Mouse (Mus musculus): Measurements from ENCODE around the gene Lcat. TPM values are rescaled to one million over a fixed set of nuclear protein-coding genes. Genes with fewer than 3 reads are reported as not detected.

Lcat gene
- polyA plus RNA-seq, 1 experiment from 2014 or later: 1.3 TPM

DNA sequence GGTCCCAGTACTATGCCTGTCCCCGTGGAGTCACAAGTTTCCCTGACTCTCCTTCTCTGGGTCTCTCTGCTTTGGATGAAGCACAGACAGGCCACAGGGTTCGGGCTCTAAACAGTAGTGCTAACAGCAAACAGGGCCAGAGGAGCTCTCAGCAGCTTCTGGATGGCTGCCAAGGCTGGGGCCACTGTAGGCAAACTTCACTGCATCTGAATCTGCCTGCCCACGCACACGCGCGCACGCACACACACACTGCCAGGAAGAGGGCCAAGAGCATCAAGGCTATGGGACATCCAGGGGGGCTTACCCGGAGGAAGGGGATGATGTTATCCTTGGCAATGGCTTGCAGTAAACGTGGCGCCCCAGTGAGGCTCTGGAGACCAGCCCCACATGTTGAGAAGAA, 6.2 kb upstream of the Lcat start:
- CTCF ChIA-PET: interaction anchor here (1.4 kb wide), 1 partner anchor 19 kb away, joined by 3 read pairs; no protein-coding TSS in a partner anchor
- POLR2A ChIA-PET: no interaction called here
- no peak for ATAC-seq
- no peak for TF ChIP-seq CTCF (IDR thresholded peaks at IDR 0.05)
- H3K27me3 ChIP-seq: no peaks in the 10 kb centered on the region
- DNase-seq (ENCODE audit: low read depth, low spot score): no peak
- in situ Hi-C loops (cut with MboI; ENCODE audit: low pct_unique_long_range_greater_than_20kb): no loop called here

DNA sequence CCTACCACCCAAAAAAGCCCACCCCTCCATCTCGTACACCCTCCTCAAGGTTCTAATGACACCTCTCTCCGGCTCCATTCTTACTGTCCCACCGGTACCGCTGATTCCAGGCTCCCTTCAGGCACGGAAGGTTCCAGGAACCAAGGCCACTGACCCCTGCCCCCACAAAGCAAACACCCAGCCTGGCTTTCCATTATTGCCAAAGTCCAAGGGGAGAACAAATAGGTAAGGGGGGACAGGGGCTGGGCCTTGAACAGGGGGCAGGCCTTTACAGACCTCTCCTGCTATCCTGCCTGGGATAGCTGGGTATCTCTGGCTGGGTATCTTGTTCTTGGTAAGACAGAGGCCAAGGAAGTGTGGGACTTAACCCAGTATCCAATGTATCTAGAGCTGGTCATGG, 640 bp downstream of the Lcat start:
- no peak for TF ChIP-seq CTCF (IDR thresholded peaks at IDR 0.05)
- ChIA-PET CTCF (interaction anchor here (1.3 kb wide), 1 partner anchor 13 kb away, joined by 4 read pairs; no protein-coding TSS in a partner anchor), POLR2A (no interaction called here)
- H3K27me3 ChIP-seq: no peaks in the 10 kb centered on the region
- in situ Hi-C loops (cut with MboI; ENCODE audit: low pct_unique_long_range_greater_than_20kb): no loop called here
- ATAC-seq (no peak), DNase-seq (ENCODE audit: low read depth, low spot score) (no peak)

DNA sequence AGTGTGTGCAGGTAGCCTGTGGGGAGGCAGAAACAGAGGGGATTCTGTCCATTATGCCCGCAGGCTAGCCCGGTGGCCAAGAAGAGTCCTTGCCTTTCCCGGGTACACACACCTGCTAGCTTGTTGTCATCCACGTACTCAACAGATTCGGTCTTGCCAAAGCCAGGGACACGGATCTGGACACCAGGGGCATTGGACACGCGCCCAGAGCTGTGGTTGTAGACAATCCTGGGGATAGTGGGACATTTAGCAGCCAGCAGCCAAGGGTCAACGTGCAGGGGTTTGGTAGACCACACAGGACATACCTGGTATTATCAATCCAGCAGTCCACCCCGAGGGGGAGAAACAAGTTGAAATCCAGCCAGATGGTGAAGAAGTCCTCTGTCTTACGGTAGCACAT, 1.2 kb downstream of the Lcat start:
- ATAC-seq (no peak), DNase-seq (ENCODE audit: low read depth, low spot score) (no peak)
- in situ Hi-C loops (cut with MboI; ENCODE audit: low pct_unique_long_range_greater_than_20kb): no loop called here
- no peaks in the 10 kb centered on the region for H3K27me3 ChIP-seq
- TF ChIP-seq CTCF (IDR thresholded peaks at IDR 0.05): no peak
- ChIA-PET POLR2A (no interaction called here), CTCF (interaction anchor here (1.3 kb wide), 1 partner anchor 13 kb away, joined by 4 read pairs; no protein-coding TSS in a partner anchor)

DNA sequence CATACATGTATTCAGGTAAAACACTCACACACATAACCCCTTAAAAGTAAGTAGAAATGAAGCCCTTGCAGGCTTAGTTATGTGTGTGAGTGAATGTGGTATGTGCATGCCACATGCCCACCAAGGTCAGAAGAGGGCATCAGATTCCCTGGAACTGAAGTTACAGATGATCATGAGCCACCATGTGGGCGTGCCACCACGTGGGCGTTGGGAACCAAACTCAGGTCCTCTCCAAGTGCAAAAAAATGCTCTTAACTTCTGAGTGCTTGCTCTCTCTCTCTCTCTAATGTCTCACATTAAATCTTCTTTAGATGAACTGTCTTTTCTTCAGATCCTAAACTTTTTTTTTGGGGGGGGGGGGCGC, 4.9 kb downstream of the Lcat start, which contains the start of gene Psmb10:
Gene Psmb10, minus strand, starts transcription at position 139 of the 364 bp plus-strand sequence.
- no peak for TF ChIP-seq CTCF (IDR thresholded peaks at IDR 0.05)
- in situ Hi-C loops (cut with MboI; ENCODE audit: low pct_unique_long_range_greater_than_20kb): loop anchor here (5.0 to 10.0 kb wide), 2 partner anchors 106 to 223 kb away; no protein-coding TSS in a partner anchor
- DNase-seq (ENCODE audit: low read depth, low spot score): no peak
- ChIA-PET CTCF (interaction anchor here (0.6 to 1.0 kb wide), 3 partner anchors 9 to 26 kb away, joined by 3 read pairs; no protein-coding TSS in a partner anchor), POLR2A (interaction anchor here (0.6 to 1.0 kb wide), 5 partner anchors 9 to 341 kb away, joined by 3 to 6 read pairs (median 3); no protein-coding TSS in a partner anchor)
- no peak for ATAC-seq
- no peaks in the 10 kb centered on the region for H3K27me3 ChIP-seq

DNA sequence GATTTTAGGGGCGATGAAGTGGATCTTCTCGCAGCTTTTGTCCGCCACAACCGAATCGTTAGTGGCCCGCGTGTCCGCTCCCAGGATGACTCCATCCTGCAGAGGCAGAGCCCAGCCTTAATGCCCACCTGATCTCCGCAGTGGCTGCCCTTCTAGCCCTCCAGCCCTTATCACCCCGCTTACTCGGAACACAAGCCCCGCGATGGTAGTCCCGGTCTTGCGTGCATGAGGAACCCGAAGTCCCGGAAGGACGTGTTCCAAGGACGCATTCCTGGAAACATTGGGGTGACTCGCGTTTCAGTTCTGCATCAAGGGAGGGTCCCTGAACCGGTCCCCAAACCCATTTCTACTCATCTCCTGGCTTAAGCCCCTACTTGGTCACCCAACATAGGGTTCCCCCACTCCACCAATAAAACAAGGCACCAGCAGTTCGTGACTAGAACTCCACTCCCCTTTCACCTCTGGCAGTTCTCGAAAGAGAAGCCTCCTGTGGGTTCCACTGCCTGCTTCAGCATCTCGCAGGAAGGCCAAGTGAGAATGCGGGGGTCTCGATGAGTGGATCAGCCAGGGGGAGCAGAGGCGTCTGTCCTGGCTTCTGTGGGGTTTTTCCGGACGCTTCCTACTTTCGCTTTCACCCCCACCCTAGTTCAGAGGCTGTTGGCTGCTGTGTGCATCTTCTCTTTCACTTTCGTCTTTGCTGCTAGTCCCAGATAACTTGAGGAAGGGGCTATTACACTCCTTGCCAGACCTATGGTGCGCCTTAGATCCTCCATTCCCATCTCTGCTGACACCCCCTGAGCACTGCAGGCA, 5.5 kb downstream of the Lcat start:
- ATAC-seq: peak; percentile 2
- no peak for TF ChIP-seq CTCF (IDR thresholded peaks at IDR 0.05)
- no peaks in the 10 kb centered on the region for H3K27me3 ChIP-seq
- ChIA-PET POLR2A (interaction anchor here (0.5 to 1.2 kb wide), 4 partner anchors 8 to 107 kb away, joined by 3 to 4 read pairs (median 3); no protein-coding TSS in a partner anchor), CTCF (interaction anchor here (0.6 to 1.0 kb wide), 2 partner anchors 10 to 21 kb away, joined by 3 read pairs; no protein-coding TSS in a partner anchor)
- in situ Hi-C loops (cut with MboI; ENCODE audit: low pct_unique_long_range_greater_than_20kb): loop anchor here (5.0 to 10.0 kb wide), 2 partner anchors 105 to 223 kb away; no protein-coding TSS in a partner anchor
- no peak for DNase-seq (ENCODE audit: low read depth, low spot score)

DNA sequence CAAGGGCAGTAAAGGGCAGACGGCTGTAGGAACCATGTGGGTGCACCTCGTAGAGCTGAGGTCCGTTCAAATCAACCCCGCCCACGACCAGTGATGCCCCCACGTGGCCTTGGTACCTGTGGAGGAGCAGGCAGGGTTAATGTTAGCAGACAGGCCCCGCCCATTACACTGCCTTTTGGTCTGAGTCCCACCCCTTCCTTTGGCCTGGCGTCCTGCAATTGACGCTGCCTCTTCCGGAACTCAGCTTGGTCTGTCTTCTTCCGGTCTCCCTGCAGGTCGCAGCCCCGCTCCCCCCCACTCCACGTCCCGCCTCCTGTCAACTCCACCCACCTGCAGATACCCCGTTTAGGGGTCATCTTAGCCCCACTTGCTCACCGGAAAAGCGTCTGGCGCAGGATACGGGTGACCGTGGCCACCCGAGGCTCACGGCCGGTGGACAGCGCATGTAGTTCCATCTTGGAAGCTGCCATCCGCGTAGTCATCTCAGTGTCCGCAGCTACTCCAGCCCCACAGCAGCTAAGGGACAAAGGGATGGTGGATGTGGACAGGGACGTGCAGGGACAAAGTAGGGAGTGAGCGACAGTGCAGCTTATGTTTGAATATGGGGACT, 6.2 kb downstream of the Lcat start:
- CTCF ChIA-PET: interaction anchor here (1.5 kb wide), 1 partner anchor 22 kb away, joined by 3 read pairs; no protein-coding TSS in a partner anchor
- no peak for TF ChIP-seq CTCF (IDR thresholded peaks at IDR 0.05)
- DNase-seq (ENCODE audit: low read depth, low spot score): peak; percentile 69
- in situ Hi-C loops (cut with MboI; ENCODE audit: low pct_unique_long_range_greater_than_20kb): loop anchor here (5.0 to 10.0 kb wide), 2 partner anchors 105 to 222 kb away; no protein-coding TSS in a partner anchor
- POLR2A ChIA-PET: interaction anchor here (0.5 to 1.2 kb wide), 5 partner anchors 9 to 108 kb away, joined by 3 to 4 read pairs (median 3); no protein-coding TSS in a partner anchor
- peak; percentile 77 for ATAC-seq
- H3K27me3 ChIP-seq: no peaks in the 10 kb centered on the region

DNA sequence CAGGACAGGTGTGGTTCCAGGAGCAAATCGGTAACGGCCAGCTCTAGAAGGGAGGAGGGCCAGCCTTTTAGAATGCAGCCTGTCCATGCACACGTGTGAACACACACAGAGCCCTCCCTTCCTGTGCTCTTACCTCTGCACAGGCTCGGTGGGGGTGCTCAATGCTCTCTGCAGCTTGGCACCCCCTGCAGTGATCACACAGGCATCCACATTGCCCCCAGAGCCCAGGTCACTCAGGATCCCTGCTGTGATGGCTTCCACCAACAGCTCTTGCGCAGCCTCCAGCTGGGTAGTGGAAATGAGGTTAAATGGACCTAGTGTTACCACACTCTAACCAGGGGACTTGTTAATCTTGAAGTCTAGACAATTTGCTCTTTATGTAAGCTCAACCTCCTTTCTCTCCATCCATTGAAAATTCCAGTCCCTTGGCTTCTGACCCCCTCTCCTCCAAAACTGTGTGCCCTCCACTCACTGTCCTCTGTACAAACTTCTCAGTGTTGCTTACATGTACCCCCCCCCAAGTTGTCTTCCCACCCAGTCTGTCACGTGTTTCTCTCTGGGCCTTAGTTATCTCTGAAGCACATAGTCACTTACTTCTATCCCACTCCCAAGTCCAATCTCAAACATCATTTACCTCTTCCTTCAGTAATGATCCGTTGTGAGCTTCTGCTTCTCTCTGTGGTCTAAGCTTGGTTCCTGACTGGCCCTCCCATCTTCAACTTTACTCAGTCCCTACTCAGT, 7.1 kb downstream of the Lcat start:
- in situ Hi-C loops (cut with MboI; ENCODE audit: low pct_unique_long_range_greater_than_20kb): loop anchor here (5.0 to 10.0 kb wide), 2 partner anchors 104 to 221 kb away; no protein-coding TSS in a partner anchor
- no peaks in the 10 kb centered on the region for H3K27me3 ChIP-seq
- ChIA-PET CTCF (interaction anchor here (1.0 to 1.5 kb wide), 3 partner anchors 23 to 102 kb away, joined by 3 to 4 read pairs (median 3); no protein-coding TSS in a partner anchor), POLR2A (interaction anchor here (0.7 to 1.0 kb wide), 2 partner anchors 18 to 48 kb away, joined by 3 read pairs; no protein-coding TSS in a partner anchor)
- DNase-seq (ENCODE audit: low read depth, low spot score): no peak
- no peak for TF ChIP-seq CTCF (IDR thresholded peaks at IDR 0.05)
- no peak for ATAC-seq

DNA sequence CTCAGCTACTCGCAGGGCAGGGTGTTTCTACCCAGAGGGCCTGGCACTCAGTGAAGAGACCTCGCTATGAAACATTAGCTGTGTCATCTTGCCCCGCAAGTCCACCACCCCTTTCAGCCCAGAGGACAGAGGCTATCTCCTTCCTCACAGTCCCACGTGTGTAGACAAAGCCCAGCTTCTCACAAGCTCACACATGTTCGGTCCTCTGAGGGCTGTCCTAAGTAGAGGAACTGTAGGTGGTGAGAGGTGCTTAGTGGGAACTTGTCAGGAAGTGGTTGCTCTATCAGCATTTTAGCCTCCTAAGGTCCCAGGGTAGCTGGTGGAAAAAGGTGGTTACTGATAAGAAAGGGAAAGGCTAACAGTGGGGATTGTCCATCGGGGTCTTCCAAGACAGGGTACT, 8.1 kb downstream of the Lcat start:
- ChIA-PET POLR2A (interaction anchor here (0.6 kb wide), 1 partner anchor 11 kb away, joined by 3 read pairs; no protein-coding TSS in a partner anchor), CTCF (interaction anchor here (1.0 to 1.1 kb wide), 2 partner anchors 100 to 101 kb away, joined by 3 to 4 read pairs; no protein-coding TSS in a partner anchor)
- in situ Hi-C loops (cut with MboI; ENCODE audit: low pct_unique_long_range_greater_than_20kb): loop anchor here (5.0 to 10.0 kb wide), 2 partner anchors 103 to 220 kb away; no protein-coding TSS in a partner anchor
- no peaks in the 10 kb centered on the region for H3K27me3 ChIP-seq
- DNase-seq (ENCODE audit: low read depth, low spot score) (no peak), ATAC-seq (no peak)
- TF ChIP-seq CTCF (IDR thresholded peaks at IDR 0.05): no peak

DNA sequence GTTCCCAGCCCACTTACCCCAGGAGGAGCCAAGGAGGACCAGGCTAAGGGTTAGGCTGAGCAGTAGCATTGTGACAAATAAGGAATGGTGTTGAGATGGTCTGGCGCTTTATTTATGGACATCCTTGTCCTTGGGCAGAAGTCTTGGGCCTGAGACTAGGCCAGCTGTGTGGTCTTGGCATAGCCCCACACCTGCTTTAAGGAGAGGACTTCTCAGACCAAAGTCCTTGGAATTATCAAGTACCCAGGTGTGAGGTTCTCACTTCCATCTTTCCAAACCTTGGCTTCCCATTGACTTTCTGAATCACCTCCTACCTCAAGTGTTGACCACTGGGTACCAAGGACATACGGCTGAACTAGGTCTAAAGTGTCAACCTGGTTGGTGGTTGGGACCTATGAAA, 9.4 kb downstream of the Lcat start, which contains the start of gene Ctrl:
Gene Ctrl, minus strand, starts transcription at position 101 of the 400 bp plus-strand sequence.
- no peak for DNase-seq (ENCODE audit: low read depth, low spot score)
- ChIA-PET POLR2A (no interaction called here), CTCF (interaction anchor here (1.7 kb wide), 1 partner anchor 99 kb away, joined by 4 read pairs; no protein-coding TSS in a partner anchor)
- ATAC-seq: no peak
- H3K27me3 ChIP-seq: no peaks in the 10 kb centered on the region
- TF ChIP-seq CTCF (IDR thresholded peaks at IDR 0.05): no peak
- in situ Hi-C loops (cut with MboI; ENCODE audit: low pct_unique_long_range_greater_than_20kb): loop anchor here (10.0 kb wide), 1 partner anchor 219 kb away; no protein-coding TSS in a partner anchor
